Mouse (Mus musculus): ENCODE data around the gene Slc36a2. TPM values are rescaled to one million over a fixed set of nuclear protein-coding genes. Genes with fewer than 3 reads are reported as not detected.

Slc36a2 gene
- polyA plus RNA-seq (2014; fragmentation: Illumina TruSeq; extraction: RNeasy Lipid Tissue Mini Kit (QIAGEN cat#74804); ENCODE audit: low read depth, low replicate concordance), result 40.2 TPM

GRCm38 (mm10) chr11:55184733-55185291, at the start of gene Slc36a2:
Gene Slc36a2, minus strand, starts transcription at chr11:55185077.

GRCm38 (mm10) chr11:55204159-55204596, 19.3 kb upstream of the Slc36a2 start, which contains the start of gene Slc36a1:
Gene Slc36a1, plus strand, starts transcription at chr11:55204350.

GRCm38 (mm10) chr11:55151608-55152007, 33.3 kb downstream of the Slc36a2 start, which contains the start of gene Slc36a3:
Gene Slc36a3, minus strand, starts transcription at chr11:55151708.

Other genes with a start within 250 kb of the Slc36a2 start
- 33.6 TPM for gene Tnip1, start 222.2 kb downstream of the Slc36a2 start, polyA plus RNA-seq (2014; fragmentation: Illumina TruSeq; extraction: RNeasy Lipid Tissue Mini Kit (QIAGEN cat#74804); ENCODE audit: low read depth, low replicate concordance)
- gene Anxa6, start 151.6 kb downstream of the Slc36a2 start, polyA plus RNA-seq (2014; fragmentation: Illumina TruSeq; extraction: RNeasy Lipid Tissue Mini Kit (QIAGEN cat#74804); ENCODE audit: low read depth, low replicate concordance), result 193 TPM
- gene Ccdc69, start 106.9 kb downstream of the Slc36a2 start, polyA plus RNA-seq (2014; fragmentation: Illumina TruSeq; extraction: RNeasy Lipid Tissue Mini Kit (QIAGEN cat#74804); ENCODE audit: low read depth, low replicate concordance), result 15.3 TPM
- gene Gm2a, start 87.0 kb downstream of the Slc36a2 start, polyA plus RNA-seq (2014; fragmentation: Illumina TruSeq; extraction: RNeasy Lipid Tissue Mini Kit (QIAGEN cat#74804); ENCODE audit: low read depth, low replicate concordance), result 64.6 TPM
- 0.24 TPM for gene Slc36a3, start 33.4 kb downstream of the Slc36a2 start, polyA plus RNA-seq (2014; fragmentation: Illumina TruSeq; extraction: RNeasy Lipid Tissue Mini Kit (QIAGEN cat#74804); ENCODE audit: low read depth, low replicate concordance)
- 6.8 TPM for gene Slc36a1, start 19.3 kb upstream of the Slc36a2 start, polyA plus RNA-seq (2014; fragmentation: Illumina TruSeq; extraction: RNeasy Lipid Tissue Mini Kit (QIAGEN cat#74804); ENCODE audit: low read depth, low replicate concordance)
- 1.4 TPM for gene Fat2, start 151.5 kb upstream of the Slc36a2 start, polyA plus RNA-seq (2014; fragmentation: Illumina TruSeq; extraction: RNeasy Lipid Tissue Mini Kit (QIAGEN cat#74804); ENCODE audit: low read depth, low replicate concordance)
- gene Sparc, start 238.1 kb upstream of the Slc36a2 start, polyA plus RNA-seq (2014; fragmentation: Illumina TruSeq; extraction: RNeasy Lipid Tissue Mini Kit (QIAGEN cat#74804); ENCODE audit: low read depth, low replicate concordance), result 1,467 TPM